Mouse (Mus musculus): Measurements from ENCODE around the gene Aida. TPM values are rescaled to one million over a fixed set of nuclear protein-coding genes. Genes with fewer than 3 reads are reported as not detected.

The Aida gene
- polyA plus RNA-seq, 1 experiment, result 58.7 TPM

Other genes starting within 250 kb of the Aida start
- 7.2 and 7.8 TPM in 2 replicates for gene Disp1, start 75.1 kb upstream of the Aida start, polyA plus RNA-seq (2012; rRNA removed)
- 48.7 and 51.2 TPM in 2 replicates for gene Brox, start 679 bp downstream of the Aida start, polyA plus RNA-seq (2012; rRNA removed)
- 121 and 124 TPM in 2 replicates for gene Mia3, start 73.0 kb downstream of the Aida start, polyA plus RNA-seq (2012; rRNA removed)
- 34.0 and 34.7 TPM in 2 replicates for gene Taf1a, start 92.4 kb downstream of the Aida start, polyA plus RNA-seq (2012; rRNA removed)
- gene Hhipl2, start 121.6 kb downstream of the Aida start, polyA plus RNA-seq (2012; rRNA removed), result 0.68 and 0.80 TPM in 2 replicates